Mouse (Mus musculus) 3134 (cell line): ENCODE measurements at regions not wholly inside any gene's neighbourhood (a gene's known extent, or its start where the extent isn't known, plus 50 kb on each side); places are given as distances from the start of the nearest gene placed in this dataset.

ENCODE experiments used
- DNase-seq: peaks from one replicate; pipeline ENCODE4 v3.0.0-alpha.2; 2011; ENCODE audit warnings: low spot score; ENCODE audit not compliant: insufficient read length; ENCODE audit errors: extremely low read depth

DNA sequence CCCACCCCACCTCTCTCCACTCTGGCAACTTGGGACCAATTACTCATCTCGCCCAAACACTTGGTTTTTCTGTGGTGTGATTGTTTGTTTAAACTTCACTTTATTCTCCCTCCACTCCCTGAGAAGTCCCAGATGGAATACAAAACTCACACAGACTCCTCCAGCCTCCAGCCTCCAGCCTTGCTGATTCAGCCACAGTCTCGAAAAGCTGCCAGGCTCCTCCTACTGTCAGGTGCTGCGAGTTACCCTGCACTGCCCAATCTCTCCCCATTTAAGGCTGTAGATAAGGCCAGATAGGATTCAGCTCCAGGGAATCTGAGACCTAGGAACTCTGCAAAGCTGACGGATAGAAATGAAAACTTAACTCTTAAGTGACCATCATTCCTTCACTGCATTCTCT, 340.7 kb downstream of the Cmpk2 start:
- no peak for DNase-seq

DNA sequence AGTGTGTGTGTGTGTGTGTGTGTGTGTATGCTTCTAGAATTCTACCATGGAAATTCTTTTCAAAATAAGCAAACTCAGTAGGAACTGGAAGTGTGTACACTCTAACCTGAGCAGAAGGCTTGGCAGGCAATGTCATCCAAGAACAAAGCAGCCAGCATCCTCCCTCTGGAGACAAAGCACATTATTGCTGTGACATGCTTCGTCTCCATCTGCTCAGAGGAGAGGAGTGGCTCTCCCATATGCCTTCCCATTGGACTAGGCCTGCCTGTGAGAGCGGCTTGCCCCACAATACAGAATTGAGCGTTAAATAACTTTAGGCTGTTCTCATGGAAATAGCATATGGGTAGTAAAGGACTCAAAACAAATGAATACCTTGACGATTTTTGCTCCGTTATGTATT, 333.5 kb downstream of the Cmpk2 start:
- DNase-seq = no peak

DNA sequence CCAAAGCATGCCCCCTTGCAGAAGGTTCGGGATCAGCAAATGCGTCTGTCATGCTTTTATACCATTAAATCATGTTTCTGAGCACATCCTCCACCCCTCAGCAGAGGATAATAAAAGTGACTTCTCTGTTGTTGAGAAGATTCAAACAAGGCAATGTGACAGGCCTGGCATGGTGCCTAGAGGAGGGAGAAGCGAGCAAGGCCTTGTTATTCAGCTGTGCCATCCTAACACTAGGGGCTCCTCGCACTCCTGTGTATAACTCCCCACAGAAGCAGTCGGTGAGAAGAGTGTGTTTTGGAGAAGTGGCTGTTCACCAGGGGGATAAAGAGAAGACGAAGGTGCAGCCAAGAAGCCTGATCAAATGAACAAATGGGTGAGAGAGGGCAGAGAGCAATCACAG, 330.3 kb downstream of the Cmpk2 start:
- DNase-seq = no peak

DNA sequence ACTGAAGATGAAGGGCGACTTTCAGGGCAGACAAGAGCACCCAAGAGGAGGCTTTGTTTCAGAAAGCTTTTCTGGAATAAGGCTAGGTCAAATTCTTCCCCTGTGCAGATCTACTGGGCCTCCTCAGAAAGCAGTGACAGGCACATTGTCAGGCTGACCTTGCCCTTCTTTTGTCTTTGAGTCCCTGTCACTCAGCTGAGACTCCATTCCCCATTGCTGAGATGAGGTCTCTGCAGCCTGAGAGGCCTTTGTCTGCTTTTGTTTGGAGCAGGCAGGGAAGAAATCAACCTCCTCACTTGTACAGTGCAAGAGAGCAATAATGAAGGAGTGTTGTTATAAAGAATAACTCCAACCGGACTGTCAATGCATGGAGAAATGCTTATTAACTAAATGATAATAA, 327.4 kb downstream of the Cmpk2 start:
- no peak for DNase-seq

DNA sequence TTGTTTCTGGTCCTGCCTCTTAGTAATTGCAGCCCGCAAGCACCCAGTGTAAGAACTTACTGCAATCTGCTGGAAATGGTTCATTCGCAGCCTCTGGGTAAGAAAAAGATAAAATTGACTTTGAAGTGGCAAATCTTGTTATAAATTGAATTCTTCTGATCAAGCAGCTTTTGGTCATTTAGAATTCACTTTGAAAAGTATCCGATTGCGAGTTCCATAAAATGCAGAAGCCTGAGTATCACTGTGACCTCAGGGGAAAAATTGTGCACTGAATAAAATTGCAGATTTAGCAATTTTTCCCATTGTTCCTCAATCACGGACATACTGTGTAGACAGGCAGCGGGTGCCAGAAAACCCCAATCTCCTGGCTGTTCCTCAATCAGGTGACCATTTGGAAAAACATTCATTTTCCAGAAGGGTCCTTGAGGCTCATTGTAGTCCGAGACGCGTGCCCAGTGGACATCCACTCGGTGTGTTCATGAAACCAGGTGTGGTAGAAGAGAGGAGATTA, 320.4 kb downstream of the Cmpk2 start:
- no peak for DNase-seq

DNA sequence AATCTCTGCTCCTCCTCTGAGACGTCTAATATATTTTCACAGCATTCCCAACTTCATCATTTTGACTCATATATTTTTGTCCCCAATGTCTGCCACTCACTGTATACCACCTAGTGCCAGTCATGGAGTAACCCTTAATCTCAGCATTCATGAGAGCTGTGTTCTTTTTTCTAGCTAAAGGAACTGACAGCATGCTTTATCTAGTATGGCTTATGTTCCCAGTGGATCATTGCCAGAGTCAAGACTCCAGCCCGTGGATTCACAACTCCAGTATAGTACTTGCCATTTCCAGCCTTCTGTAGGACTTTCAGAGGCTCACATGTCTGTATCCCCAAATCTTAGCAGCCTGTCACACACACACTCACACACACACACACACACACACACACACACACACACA, 316.5 kb downstream of the Cmpk2 start:
- DNase-seq = no peak

DNA sequence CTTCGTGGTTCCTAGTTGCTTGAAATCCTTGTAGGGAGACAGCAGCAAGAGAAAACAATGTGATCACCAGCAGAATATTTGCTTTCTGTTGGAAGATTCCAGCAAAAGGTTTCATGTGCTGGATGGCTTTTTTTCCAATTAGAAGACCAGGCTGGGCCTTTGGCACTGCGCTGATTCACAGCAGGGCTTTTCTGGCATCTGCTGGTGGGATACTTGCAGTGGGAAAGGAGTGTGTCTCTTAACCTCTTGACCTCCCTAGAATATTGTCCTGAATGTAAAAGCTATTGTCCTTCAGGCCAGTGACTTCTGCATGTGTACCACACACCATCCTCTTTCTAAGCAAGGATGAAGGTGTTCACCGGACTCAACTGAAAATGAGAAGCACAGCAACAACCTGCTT, 315.4 kb downstream of the Cmpk2 start:
- DNase-seq = no peak

DNA sequence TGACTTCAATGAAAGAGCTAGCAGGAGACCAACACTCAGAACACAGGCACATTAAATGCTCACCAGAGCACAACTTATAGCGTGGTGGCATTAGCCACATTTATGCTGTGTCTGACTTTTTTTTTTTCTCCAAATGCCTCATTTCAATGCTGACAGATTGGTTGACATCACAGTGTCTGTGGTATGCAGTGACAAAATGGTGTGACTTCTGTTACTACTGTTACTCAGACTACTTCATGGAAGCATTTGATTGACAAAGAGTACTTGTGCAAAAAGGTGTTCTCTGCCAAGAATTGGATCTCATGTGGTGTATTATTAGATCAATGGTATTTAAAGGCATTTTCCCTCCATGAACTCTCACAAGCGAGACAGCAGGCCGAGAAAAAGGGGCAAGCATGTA, 314.8 kb downstream of the Cmpk2 start:
- DNase-seq = no peak

DNA sequence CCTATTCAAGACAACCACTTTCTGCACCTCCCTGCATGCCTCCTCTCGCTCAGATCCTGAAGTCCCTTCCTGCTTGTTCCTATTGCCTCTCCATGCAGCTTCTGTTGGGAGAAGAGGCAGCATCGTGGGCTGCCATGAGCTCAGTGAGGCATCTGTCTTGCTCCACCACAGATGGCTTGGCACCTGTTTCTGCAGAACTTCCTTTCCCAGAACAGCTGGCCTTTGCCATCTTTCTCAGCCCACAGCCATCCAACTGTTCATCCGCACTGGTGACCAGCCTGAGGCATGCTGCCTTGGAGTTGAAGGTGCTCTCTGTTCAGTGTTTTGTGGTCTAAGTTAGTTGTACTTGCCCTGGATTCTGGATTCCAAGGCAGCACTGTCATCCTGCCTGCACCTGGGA, 312.5 kb downstream of the Cmpk2 start:
- DNase-seq = no peak

DNA sequence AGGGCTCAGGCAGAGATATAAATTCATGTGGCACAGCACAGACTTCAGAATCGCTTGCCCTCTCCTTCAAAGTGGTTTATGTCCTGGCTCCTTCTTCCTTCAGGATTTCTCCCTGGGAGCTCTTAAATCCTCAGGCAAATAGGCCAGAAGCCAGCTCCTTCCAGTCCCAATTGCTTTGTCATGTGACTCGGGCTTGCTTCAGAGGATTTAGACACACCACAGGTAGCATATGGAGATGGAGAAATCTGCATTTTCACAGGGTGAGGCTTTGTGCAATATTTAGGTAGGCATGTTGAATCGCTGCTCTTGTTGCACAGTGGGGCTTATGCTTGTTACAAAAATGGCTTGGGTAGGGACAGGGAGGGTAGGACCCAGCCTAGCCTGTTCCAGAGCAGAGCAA, 309.8 kb downstream of the Cmpk2 start:
- DNase-seq = no peak

DNA sequence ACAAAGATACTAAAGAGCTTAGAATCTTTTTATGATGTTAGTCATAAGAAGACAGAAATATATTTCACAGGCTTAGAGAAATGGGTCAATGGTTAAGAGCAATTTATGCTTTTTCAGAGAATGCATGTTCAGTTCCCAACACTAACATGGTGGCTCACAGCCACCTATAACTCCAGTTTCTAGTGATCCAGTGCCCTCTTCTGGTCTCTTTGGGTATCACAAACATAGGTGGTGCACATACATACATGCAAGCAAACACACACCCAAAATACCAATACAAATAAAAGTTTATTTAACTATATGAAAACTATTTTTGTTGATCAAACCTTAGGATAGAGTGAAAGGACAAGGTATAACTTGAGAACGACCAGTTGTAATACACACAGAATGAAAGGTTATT, 308.0 kb downstream of the Cmpk2 start:
- no peak for DNase-seq

DNA sequence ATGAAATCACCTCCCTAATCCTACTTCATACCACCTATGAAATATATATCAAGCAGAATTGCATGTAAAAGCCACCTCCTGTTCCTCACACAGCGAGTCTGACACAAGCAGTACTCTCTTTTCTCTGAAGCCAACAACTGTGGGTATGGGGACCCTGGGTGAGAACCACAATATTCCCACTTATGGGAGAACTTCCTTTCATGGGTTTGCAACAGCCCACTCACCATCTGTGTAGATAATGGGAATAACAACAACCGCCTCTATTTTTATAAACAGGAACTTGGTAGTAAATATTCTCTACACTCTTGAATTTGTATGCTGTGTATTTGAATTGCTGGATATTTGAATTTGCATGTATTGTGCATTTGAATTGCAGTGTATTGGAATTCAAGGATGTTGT, 305.0 kb downstream of the Cmpk2 start:
- no peak for DNase-seq

DNA sequence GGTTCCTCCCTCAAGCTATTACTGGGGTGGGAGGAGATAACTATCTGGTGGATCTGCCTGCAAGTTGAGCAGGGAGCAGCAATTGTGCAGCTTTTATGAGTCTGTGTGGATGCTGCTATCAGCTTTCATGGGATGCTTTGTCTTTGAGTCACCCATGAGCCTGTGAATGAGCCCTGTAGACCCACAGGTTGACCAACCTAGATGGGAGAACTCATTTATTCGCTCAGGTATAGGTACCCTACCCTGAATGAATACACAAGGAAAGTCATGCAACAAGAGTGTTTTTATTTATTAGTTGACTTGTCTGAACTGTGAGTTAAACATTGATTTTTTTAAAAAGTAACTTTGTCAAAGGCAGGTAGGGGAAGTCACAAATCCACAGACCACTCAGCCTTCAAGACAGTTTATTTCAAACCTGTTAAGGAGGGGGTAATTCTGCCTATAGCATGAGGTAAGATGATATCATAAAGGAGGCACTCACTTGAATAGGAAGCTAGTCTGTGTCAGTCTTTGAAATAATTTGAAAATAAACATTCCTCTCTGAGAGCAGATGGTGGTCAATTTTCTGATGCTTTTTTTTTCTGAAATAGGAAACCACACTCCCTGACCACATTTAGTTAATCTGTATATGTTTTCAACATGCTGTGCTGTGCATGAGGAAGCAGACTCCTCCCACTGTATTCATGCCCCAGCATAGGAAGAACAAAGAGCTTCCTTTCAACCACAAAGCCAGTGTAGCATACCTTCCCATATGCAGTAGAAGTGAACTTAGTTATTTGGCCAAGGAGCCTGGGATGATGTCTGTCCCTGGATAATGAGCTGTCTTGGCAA, 302.0 kb downstream of the Cmpk2 start:
- no peak for DNase-seq

DNA sequence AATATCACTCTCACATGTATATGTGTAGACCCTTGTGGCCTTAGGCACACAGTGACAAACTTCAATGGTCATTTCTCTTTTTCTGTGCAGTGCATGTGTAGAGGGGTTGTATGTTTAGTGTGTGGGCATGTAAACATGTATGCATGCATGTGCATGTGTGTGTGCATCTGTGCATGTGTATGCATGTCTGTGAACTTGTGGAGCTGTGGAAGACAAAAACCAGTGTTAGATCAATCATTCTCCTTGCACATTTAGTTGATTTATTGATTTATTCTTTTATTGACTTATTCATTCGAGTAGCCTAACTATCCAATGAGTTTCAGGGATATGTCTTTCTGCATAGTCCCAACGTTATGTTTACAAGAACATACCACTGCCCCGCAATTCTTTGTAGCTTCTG, 298.5 kb downstream of the Cmpk2 start:
- DNase-seq = no peak

DNA sequence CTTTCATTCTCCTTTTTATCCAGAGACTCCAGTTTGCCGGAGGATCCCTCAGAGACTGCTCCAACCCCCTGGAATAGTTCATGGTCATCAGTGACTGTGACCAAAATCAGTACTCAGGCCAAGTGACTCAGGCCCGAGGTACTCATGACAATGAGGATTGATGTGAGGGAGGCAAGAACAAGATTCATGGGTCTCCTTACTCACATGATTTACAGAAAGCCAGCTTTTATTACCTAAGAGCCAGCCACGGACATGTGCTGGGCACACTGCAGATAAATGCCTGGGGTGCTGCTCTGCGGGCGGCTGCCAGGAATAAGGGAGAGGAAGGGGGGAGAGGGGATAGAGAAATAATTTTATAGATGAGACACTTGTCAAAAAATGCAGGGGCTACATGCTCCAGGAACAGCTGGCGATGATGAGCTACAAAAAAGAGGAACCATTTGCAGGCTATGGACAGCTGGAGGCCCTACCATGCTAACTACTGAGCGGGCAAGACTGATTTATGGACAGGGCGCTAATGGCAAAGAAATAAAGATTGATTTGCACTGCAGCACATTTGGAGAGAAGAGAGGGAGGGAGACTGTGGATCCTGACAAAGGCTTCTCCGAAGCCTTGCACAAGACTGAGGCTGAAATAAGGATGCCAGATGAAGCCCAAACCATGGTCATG, 289.8 kb downstream of the Cmpk2 start:
- no peak for DNase-seq

DNA sequence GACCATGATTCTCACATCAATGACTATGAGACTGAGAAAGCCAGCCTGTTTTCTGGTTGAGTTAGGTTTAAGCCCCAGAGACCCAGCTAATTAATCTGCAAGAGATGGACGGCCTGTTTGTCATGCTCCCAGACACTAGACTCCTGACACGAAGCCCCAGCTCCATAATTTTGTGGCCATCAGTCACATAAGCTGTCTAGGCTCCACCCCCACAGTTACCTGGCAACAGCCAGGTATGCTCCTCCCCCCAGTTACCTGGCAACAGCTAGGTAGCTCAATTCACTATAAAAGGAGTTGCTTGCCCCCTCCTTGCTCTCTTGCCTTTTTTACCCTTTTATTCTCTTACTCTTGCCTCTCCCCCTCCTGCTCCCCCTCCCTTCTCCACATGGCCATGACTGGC, 287.3 kb downstream of the Cmpk2 start:
- DNase-seq = no peak

DNA sequence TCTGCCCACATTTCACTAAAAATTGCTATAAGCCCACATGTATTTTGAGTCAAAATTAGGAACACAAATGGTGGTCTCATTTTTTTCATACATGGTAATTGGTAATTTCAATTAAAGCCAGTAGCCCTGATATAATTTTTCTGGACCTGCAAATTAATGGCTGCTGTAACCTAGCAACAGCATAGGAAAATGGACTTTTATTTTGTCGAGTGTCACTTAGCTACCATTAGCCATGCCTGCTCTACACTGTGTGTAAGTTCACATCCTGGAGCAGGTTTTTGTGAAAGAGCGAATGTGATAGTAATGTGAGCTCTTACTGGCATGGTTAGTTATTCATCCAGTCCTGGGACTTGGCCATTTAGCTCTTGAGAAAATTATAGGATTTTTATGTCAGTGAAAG, 285.6 kb downstream of the Cmpk2 start:
- DNase-seq = no peak

DNA sequence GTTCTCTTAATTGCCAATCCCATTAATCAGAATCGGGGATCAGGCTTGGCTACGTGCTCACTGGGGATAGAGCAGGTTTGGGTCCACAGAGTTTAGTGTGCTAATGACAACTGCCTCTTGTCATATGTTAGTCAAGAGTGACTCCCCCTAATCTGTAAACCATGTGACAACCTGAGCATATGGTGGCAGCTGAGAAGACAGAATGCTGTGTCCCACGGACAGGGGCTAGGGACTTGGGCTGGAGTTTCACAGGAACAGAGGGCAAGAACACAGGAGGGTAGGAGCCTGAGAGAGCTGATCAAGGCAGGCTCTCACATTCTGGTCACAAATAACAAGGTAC, 265.5 kb downstream of the Cmpk2 start:
- no peak for DNase-seq

DNA sequence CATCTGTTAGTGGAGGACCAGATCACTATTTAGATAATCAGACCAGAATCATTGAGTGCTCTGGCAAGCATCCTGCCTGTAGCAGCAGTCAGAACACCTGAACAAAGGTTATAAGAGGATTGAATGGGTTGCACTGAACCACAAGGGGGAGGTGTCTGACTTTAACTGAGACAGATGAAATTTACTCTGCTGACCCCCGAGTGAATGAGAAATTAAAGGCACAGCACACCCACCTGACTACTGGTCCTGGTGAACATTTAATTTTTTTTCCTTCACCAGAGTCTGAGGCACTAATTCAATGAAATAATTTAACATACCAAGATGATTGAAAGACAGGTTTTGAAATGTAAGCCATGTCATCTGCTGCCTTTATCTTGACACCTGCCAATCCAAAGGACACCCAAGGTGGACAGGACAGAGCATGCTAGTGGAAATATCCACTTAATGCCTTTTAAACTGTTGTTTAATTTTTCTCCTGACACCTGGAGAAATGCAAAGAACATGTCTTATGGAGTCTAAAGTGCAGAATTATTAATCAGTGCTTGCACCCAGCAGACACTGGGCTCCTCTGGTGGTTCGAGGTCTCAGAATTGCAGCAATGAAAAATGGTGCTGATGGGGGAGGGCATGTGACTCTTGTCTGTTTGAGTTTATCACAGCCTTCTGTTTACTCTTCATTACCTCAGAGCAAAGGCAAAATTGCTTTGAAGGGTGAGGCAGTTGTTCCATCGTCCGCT, 265.0 kb downstream of the Cmpk2 start:
- DNase-seq = no peak

DNA sequence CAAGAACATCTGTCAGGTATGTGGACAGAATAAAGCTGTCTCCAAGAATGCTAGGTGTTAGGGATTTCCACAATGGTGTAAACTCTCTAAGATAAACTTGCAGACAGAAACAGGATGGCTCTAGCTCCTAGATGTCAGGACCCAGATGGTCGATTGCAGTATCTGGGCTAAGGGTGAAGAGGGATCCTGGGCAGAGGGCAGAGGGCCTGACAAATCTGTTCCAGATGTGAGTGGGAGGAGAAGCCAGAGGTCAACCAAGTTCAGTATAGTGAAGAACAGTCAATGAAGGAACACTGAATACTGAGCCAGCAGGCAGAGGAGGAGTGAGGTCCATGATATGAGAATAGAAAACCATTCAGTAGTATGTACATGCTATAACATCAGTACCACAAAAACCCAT, 254.4 kb downstream of the Cmpk2 start:
- no peak for DNase-seq

DNA sequence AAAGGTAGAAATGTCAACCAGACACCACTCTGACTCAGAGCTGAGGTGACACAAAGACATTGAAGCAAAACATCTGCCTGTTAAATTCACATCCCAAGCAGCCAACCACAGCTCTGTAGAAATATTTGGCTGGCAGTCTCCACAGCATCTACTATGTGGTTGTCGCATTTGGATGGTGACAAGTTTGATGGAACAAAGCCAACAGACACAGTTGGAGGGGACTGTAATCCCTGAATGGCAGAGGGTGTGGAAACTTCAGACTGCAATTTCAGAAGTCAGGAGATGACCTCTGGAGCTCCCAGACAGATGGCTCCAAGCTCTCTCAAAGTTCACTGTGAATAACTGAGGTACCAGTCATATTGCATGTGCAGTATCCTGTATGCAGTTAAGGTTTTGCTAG, 229.8 kb downstream of the Cmpk2 start:
- DNase-seq = no peak

DNA sequence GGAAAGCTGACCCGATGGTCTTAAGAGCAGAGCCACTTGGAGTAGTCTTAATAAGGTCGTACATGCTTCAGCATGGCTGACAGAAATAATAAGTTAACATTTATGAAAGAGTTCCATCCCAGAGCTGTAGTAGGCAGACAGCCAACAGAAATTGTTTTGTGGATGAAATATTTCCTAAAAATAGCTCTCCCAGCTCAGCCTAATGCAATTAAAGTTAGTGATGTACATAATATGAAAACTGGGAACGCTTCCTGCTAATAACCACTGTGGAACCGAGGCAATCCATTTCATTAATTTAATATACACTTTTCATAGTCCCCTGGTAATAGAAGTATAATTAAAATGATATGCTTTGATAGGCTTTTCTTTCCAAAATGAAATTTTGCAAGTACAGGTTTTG, 219.0 kb downstream of the Cmpk2 start:
- DNase-seq = no peak
